Mouse (Mus musculus) megakaryocyte-erythroid progenitor cell, adult 5-6 weeks (primary cell): ENCODE measurements around the gene Hirip3. TPM values are rescaled to one million over a fixed set of nuclear protein-coding genes. Genes with fewer than 3 reads are reported as not detected.

ENCODE experiments used
- ATAC-seq: replicated peaks from 2 replicates; pipeline ENCODE4 v1.8.0; 2016; ENCODE audit warnings: mild to moderate bottlenecking, inconsistent platforms; ENCODE audit not compliant: severe bottlenecking, poor library complexity, low FRiP score, low TSS enrichment
- total RNA-seq, 2 experiments: library from RNA; stranded (forward) in 1 of 2; stranded (reverse) in 1 of 2; fragments of 200-1000, 215-1000 nt in 1 of 2; fragments of >200 nt in 1 of 2; fragmentation: Nextera tagmentation in 1 of 2; gene quantifications; 2 replicates each; pipeline ENCODE4 v1.2.3; 2014 to 2017

Gene Hirip3
- total RNA-seq, 2 experiments from 2014 or later = 123 to 333 TPM

- no peak for ATAC-seq
These were observed 11.6 kb upstream of the Hirip3 start for GRCm38 (mm10) chr7:126850161-126850560.

- ATAC-seq = no peak
These were observed 10.6 kb upstream of the Hirip3 start for GRCm38 (mm10) chr7:126851192-126851591.

- no peak for ATAC-seq
These were observed 8.3 kb upstream of the Hirip3 start for GRCm38 (mm10) chr7:126853454-126853853.

GRCm38 (mm10) chr7:126855641-126856040 lies 6.1 kb upstream of the Hirip3 start:
- no peak for ATAC-seq

- ATAC-seq = no peak
These were observed 4.9 kb upstream of the Hirip3 start for GRCm38 (mm10) chr7:126856741-126857420.

- ATAC-seq = no peak
These were observed 785 bp upstream of the Hirip3 start for GRCm38 (mm10) chr7:126860987-126861386.

GRCm38 (mm10) chr7:126862147-126862784 lies 494 bp downstream of the Hirip3 start, which contains the start of gene Ino80e:
TSS of gene Ino80e (minus strand) at chr7:126862377.
- peak; percentile 68 for ATAC-seq

- ATAC-seq = no peak
These were observed 2.0 kb downstream of the Hirip3 start for GRCm38 (mm10) chr7:126863791-126864190.

- no peak for ATAC-seq
These were observed 5.8 kb downstream of the Hirip3 start for GRCm38 (mm10) chr7:126867534-126867933.

- no peak for ATAC-seq
These were observed 6.2 kb downstream of the Hirip3 start for GRCm38 (mm10) chr7:126868003-126868402.

GRCm38 (mm10) chr7:126869780-126870519 lies 8.2 kb downstream of the Hirip3 start:
- ATAC-seq = no peak

- no peak for ATAC-seq
These were observed 8.7 kb downstream of the Hirip3 start for GRCm38 (mm10) chr7:126870520-126870891.

GRCm38 (mm10) chr7:126877239-126877638 lies 15.5 kb downstream of the Hirip3 start:
- ATAC-seq = no peak

GRCm38 (mm10) chr7:126881040-126881439 lies 19.3 kb downstream of the Hirip3 start:
- ATAC-seq = no peak

GRCm38 (mm10) chr7:126883731-126884181 lies 22.0 kb downstream of the Hirip3 start:
- no peak for ATAC-seq

GRCm38 (mm10) chr7:126884286-126885164 lies 22.8 kb downstream of the Hirip3 start, which contains the start of gene Taok2:
TSS of gene Taok2 (minus strand) at chr7:126884703.
- peak; percentile 95 for ATAC-seq

GRCm38 (mm10) chr7:126887281-126887680 lies 25.5 kb downstream of the Hirip3 start:
- no peak for ATAC-seq

GRCm38 (mm10) chr7:126888852-126889251 lies 27.1 kb downstream of the Hirip3 start:
- ATAC-seq = no peak

GRCm38 (mm10) chr7:126896912-126897311 lies 35.1 kb downstream of the Hirip3 start:
- no peak for ATAC-seq
